8 mouse cellular contexts compared by ENCODE assay signal in the genomic region with DNA sequence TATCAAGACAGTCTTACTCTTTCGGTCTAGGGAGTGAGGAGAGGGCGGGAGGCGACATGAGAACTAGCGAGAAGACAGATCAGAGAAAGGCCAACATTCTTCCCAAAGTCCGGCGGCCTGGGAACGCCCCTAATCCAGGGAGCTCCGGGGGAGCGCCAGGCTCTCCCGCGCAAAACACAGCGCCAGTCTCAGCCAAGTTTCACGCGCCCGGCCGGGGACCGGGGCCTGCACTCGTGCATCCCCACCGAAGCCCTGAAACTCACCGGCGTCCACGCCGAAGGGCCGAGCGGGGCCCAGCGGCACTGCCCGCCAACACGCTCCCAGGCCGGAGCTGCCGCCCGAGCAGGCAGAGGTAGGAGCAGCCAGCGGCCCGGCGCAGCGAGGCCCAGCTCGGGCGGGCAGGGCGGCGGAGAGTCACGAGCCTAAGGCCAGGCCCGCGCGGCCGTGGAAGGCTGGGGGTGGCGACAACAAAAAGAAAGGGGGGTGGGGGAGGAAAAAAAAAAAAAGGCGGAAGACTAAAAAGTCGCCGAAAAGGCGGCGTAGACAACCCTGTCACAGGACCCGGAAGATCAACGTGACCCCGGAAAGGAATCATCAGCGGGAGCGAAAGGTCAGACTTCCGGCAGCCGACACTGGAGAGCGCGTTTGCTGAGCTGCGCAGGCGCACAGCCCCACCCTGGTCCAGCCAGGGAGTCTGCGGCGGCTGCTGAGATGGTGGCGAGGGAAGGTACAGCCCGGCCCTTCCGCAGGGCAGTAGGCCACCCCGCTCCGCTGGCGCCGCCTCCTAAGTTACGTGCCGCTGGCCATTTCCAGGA. TPM values are rescaled to one million over a fixed set of nuclear protein-coding genes. Genes with fewer than 3 reads are reported as not detected.
A peak's percentile ranks its signal among the peaks of the same experiment; 100 is the strongest.
DNase-seq lines count a peak whose midpoint lies in the region; ATAC-seq lines count a peak whose summit lies in the region.

Gene Tent2 (minus strand): TSS at position 555 of the 815 bp plus-strand sequence.

- peak; percentile 99 for ATAC-seq in hindbrain, embryonic 15.5 days (ENCODE audit: low FRiP score, low read depth)

- peak within 1 kb of the TSS; percentile 77 for H3K4me2 ChIP-seq in hindbrain, embryonic 15.5 days

- peak within 1 kb of the TSS; percentile 88 for H3K27ac ChIP-seq in hindbrain, embryonic 15.5 days (replicated peaks)

- H3K4me1 ChIP-seq in hindbrain, embryonic 15.5 days (replicated peaks), result peaks cover 20% of the 10 kb centered on the region

- under 1% methylated on average over 68 of the region's 72 CpGs for WGBS in hindbrain, embryonic 15.5 days

- H3K9me3 ChIP-seq in hindbrain, embryonic 15.5 days, result no peaks in the 10 kb centered on the region

- DNase-seq in T-cell, adult 2 months (ENCODE audit: low spot score), result peak; percentile 93
- DNase-seq in cerebellum, postnatal 36 days, result peak; percentile 92 to 96
- DNase-seq in frontal cortex, postnatal 36 days (ENCODE audit: low spot score in 2 of 2), result peak; percentile 91 to 95
- peak; percentile 93 for DNase-seq in left cerebral cortex, adult 11 months (ENCODE audit: low spot score)
- peak; percentile 95 to 98 for DNase-seq in lung, postnatal 4 days
- peak; percentile 91 for DNase-seq in retina, postnatal 7 days (ENCODE audit: low read depth, low spot score)
- peak; percentile 83 for DNase-seq in urinary bladder, adult 2 months (ENCODE audit: low spot score)

- peak within 1 kb of the TSS; percentile 94 for H3K9ac ChIP-seq in hindbrain, embryonic 15.5 days

- no peaks in the 10 kb centered on the region for H3K36me3 ChIP-seq in hindbrain, embryonic 15.5 days

- H3K4me3 ChIP-seq in hindbrain, embryonic 15.5 days, result peak within 1 kb of the TSS; percentile 82

- H3K27me3 ChIP-seq in hindbrain, embryonic 15.5 days, result no peaks in the 10 kb centered on the region

RNA-seq across cellular contexts. Expression of gene Tent2, which starts in this region (rescaled TPM):
- 34.9 and 35.0 TPM in 2 replicates for polyA plus RNA-seq in hindbrain, embryonic 15.5 days (2015; fragmentation: Nextera tagmentation; extraction: Ambion mirVana)
- polyA plus RNA-seq in urinary bladder, adult 2 months (2012; rRNA removed), result 32.3 and 39.4 TPM in 2 replicates

Comparison
In these comparisons a context has a peak if more than half of its experiments do, and no peak if none do; other contexts are left out.
1. Peak in every context shown above with its lines: DNase-seq, ATAC-seq, H3K4me3 ChIP-seq and H3K27ac ChIP-seq.